Mouse (Mus musculus) ovary, postnatal 14 days (tissue): ENCODE data around the gene Fryl.

ENCODE experiments used
- DNase-seq: peaks from one replicate; pipeline ENCODE4 v3.0.0; 2022; ENCODE audit warnings: low spot score

Fryl gene

GRCm38 (mm10) chr5:73256352-73257065 is at the start of gene Fryl:
Fryl (minus strand) TSS chr5:73256619.
- peak; percentile 82 for DNase-seq

- no peak for DNase-seq
Measured at GRCm38 (mm10) chr5:73304507-73304906, 48.1 kb upstream of the Fryl start.

GRCm38 (mm10) chr5:73301601-73302307 is 45.3 kb upstream of the Fryl start:
- no peak for DNase-seq

GRCm38 (mm10) chr5:73295916-73296315 is 39.5 kb upstream of the Fryl start:
- DNase-seq: no peak

- DNase-seq: no peak
Measured at GRCm38 (mm10) chr5:73295016-73295415, 38.6 kb upstream of the Fryl start.

GRCm38 (mm10) chr5:73293458-73293827 is 37.0 kb upstream of the Fryl start:
- no peak for DNase-seq

GRCm38 (mm10) chr5:73292502-73293457 is 36.4 kb upstream of the Fryl start, which contains the start of gene Ociad1:
Ociad1 (plus strand) TSS chr5:73292784.
- peak; percentile 90 for DNase-seq

GRCm38 (mm10) chr5:73289900-73290299 is 33.5 kb upstream of the Fryl start:
- no peak for DNase-seq

GRCm38 (mm10) chr5:73286603-73287002 is 30.2 kb upstream of the Fryl start:
- DNase-seq: no peak

GRCm38 (mm10) chr5:73285470-73285978 is 29.1 kb upstream of the Fryl start:
- no peak for DNase-seq

- no peak for DNase-seq
Measured at GRCm38 (mm10) chr5:73284046-73284445, 27.6 kb upstream of the Fryl start.

GRCm38 (mm10) chr5:73280567-73280850 is 24.1 kb upstream of the Fryl start:
- DNase-seq: no peak

- DNase-seq: no peak
Measured at GRCm38 (mm10) chr5:73279732-73280566, 23.5 kb upstream of the Fryl start.

GRCm38 (mm10) chr5:73279190-73279589 is 22.8 kb upstream of the Fryl start:
- no peak for DNase-seq

- DNase-seq: no peak
Measured at GRCm38 (mm10) chr5:73274941-73275340, 18.5 kb upstream of the Fryl start.

- no peak for DNase-seq
Measured at GRCm38 (mm10) chr5:73273171-73273570, 16.8 kb upstream of the Fryl start.

GRCm38 (mm10) chr5:73270612-73271011 is 14.2 kb upstream of the Fryl start:
- no peak for DNase-seq

GRCm38 (mm10) chr5:73268636-73269213 is 12.3 kb upstream of the Fryl start:
- no peak for DNase-seq

- DNase-seq: no peak
Measured at GRCm38 (mm10) chr5:73265460-73265859, 9.0 kb upstream of the Fryl start.

- no peak for DNase-seq
Measured at GRCm38 (mm10) chr5:73264122-73264521, 7.7 kb upstream of the Fryl start.

- no peak for DNase-seq
Measured at GRCm38 (mm10) chr5:73257723-73258122, 1.3 kb upstream of the Fryl start.
